Mouse (Mus musculus) ES-Bruce4 (cell line): ENCODE measurements at regions not wholly inside any gene's neighbourhood (a gene's known extent, or its start where the extent isn't known, plus 50 kb on each side); places are given as distances from the start of the nearest gene placed in this dataset.

ENCODE experiments used
- CTCF ChIP-seq: IDR thresholded peaks from one replicate; pipeline ENCODE4 v1.8.1; 2011; ENCODE audit warnings: low read depth, low read length
- EP300 ChIP-seq: IDR thresholded peaks from 2 replicates; pipeline ENCODE4 v1.6.1; 2011; ENCODE audit warnings: low read depth, low read length; ENCODE audit not compliant: insufficient read depth
- POLR2A ChIP-seq: IDR thresholded peaks from one replicate; pipeline ENCODE4 v1.8.1; 2011; ENCODE audit warnings: low read length; ENCODE audit not compliant: insufficient read depth

DNA sequence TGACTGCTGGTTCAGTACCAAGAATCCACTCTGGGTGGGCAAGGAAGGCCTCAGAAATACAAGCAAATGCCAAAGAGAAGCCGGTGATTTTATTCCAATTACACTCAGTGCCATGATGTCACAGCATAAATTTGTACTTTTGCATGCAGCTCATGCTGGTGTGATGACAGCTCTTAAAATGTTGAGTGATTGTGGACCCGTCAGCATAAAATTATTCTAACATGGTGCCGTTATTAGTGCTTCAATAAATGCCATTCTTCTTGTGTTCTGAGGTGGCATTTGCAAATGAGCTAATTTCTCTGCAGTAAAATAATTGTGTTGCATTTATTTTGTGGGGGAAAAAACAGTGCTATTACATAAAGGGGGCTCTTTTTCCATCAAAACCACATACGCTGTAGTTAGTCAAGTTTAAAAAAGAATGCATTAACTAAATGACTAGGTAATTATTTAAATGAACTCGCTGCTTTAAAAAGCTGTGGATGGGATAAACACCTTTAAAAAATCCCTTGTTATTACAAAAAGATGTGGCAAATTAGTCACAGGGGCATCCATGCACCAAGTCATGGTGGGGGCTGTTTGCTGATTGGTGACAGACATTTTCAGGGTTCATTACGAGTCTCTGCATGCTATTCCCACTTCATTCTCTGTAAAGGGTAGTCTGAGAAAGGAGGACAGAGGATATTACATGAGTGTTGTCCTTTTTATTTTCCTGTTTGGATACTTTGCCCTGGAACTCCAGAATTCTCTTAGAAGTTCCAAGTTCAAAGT is 296.5 kb downstream of the Tle4 start:
- TF ChIP-seq CTCF (no peak), POLR2A (no peak), EP300 (no peak)
